ENCODE assay signal across 11 mouse cellular contexts in genomic region chr6:48358897-48359296, GRCm38 (mm10).
"Had no signal": no experiment of that assay in that cellular context is flagged by ENCODE, and none has a peak within 500 bp of the region (broad histone marks: within the 10 kb centered on the region; RNA-seq: fewer than 3 reads in every experiment).

No protein-coding gene starts in this region.

- H3K4me3 ChIP-seq: limb, embryonic 13.5 days; midbrain, embryonic 12.5 days had no signal

- DNase-seq: kidney, adult 11 months; kidney, postnatal 10 days; layer of hippocampus, postnatal 36 days; lung, adult 18-20 months; lung, postnatal 4 days; right cerebral cortex, postnatal 14 days; thymus, adult 18-20 months; thymus, postnatal 14 days had no signal

- H3K27me3 ChIP-seq: limb, embryonic 13.5 days; midbrain, embryonic 12.5 days had no signal

- ATAC-seq: midbrain, embryonic 16.5 days had no signal

- H3K4me1 ChIP-seq: limb, embryonic 13.5 days; midbrain, embryonic 12.5 days had no signal

- H3K9me3 ChIP-seq: limb, embryonic 13.5 days; midbrain, embryonic 12.5 days had no signal

- H3K36me3 ChIP-seq: limb, embryonic 13.5 days; midbrain, embryonic 12.5 days had no signal
